Mouse (Mus musculus): ENCODE data around the gene Zzef1. TPM values are rescaled to one million over a fixed set of nuclear protein-coding genes. Genes with fewer than 3 reads are reported as not detected.
A peak's percentile ranks its signal among the peaks of the same experiment; 100 is the strongest.

The Zzef1 gene
- polyA plus RNA-seq, 1 experiment from 2014 or later = 8.8 TPM

- Histone ChIP-seq H3K36me3 (ENCODE audit: insufficient read depth, low read length) (peaks cover 25% of the 10 kb centered on the region; the same call in 1 of the 2 replicates), H3K4me2 (replicated peaks; ENCODE audit: low read depth, low read length) (no peak overlapping the region), H3K4me3 (ENCODE audit: low read length) (no peak overlapping the region), H3K9me3 (ENCODE audit: low read length) (no peaks in the 10 kb centered on the region), H3K9ac (replicated peaks; ENCODE audit: low read length) (no peak overlapping the region; the same call in 1 of the 2 replicates), H3K4me1 (ENCODE audit: insufficient read depth, low read length) (peaks cover 6% of the 10 kb centered on the region; the same call in 1 of the 2 replicates), H3K27me3 (ENCODE audit: insufficient read depth, low read length) (no peaks in the 10 kb centered on the region), H3K27ac (ENCODE audit: low read length) (no peak overlapping the region)
- ATAC-seq (ENCODE audit: low FRiP score, low TSS enrichment) = no peak
- 72% methylated on average over 2 of the region's 2 CpGs for WGBS
Measured at GRCm38 (mm10) chr11:72925067-72925466, 129.0 kb downstream of the Zzef1 start.

DNA sequence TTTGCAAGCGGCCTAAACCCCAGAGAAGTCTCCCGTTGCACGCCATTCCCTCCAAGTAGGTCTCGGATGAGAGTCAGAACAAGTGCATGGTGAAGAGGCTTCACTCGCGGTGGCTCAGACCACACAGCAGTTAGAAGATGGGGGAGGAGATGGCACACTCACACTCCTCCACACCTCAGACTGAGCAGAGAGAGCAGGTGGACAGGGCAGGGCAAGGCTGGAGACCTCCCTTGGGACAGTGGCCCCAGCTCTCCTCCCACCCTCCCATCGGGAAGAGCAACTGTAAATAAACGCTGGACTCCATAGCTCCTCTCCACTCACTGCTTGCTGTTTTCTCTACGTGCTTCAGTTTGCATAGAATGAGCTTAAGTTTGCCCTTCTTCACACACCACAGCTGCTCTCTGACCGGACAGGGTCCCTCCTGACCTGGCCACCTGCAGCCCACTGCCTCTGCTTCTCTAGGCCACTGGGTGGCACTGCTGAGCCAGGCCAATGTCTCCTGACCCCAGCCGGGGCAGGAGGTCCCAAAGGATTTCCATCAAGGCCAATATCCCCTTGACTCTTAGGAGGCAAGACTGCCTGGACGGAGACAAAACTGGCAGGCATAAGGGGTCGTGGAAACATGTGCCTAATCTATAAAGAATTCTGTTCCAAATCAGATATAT, 130.3 kb downstream of the Zzef1 start:
- no peak overlapping the region for H3K27ac ChIP-seq (ENCODE audit: low read length)
- ATAC-seq (ENCODE audit: low FRiP score, low TSS enrichment) = peak; percentile 47; the same call in 1 of the 2 replicates
- H3K9ac ChIP-seq (replicated peaks; ENCODE audit: low read length) = no peak overlapping the region
- no peak overlapping the region for H3K4me3 ChIP-seq (ENCODE audit: low read length)
- H3K4me2 ChIP-seq (replicated peaks; ENCODE audit: low read depth, low read length) = no peak overlapping the region
- H3K36me3 ChIP-seq (ENCODE audit: insufficient read depth, low read length) = peaks cover 25% of the 10 kb centered on the region; the same call in 1 of the 2 replicates
- peaks cover 6% of the 10 kb centered on the region; the same call in 1 of the 2 replicates for H3K4me1 ChIP-seq (ENCODE audit: insufficient read depth, low read length)
- 47% methylated on average over 13 of the region's 13 CpGs for WGBS
- no peaks in the 10 kb centered on the region for H3K9me3 ChIP-seq (ENCODE audit: low read length)
- no peaks in the 10 kb centered on the region for H3K27me3 ChIP-seq (ENCODE audit: insufficient read depth, low read length)

DNA sequence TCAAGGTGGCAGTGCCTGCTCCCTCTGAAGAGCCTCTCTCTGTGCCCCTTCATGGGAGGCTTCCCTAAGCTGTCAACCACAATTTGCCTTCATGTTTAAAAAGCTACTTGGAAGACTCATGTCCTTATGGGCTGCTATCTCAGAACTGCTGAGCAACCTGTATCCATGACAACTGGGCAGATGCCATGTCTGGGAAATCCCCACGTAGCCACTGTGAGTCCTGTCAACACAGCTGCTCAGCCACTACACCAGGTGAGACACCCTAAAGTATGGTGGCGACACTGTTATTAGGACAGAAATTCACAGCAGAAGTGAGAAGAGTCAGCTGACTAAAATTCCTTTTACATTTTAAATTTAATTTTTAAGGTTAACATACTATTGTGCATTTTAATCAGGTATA, 132.5 kb downstream of the Zzef1 start:
- no peak overlapping the region for H3K4me3 ChIP-seq (ENCODE audit: low read length)
- ATAC-seq (ENCODE audit: low FRiP score, low TSS enrichment) = no peak
- no peaks in the 10 kb centered on the region for H3K9me3 ChIP-seq (ENCODE audit: low read length)
- no peak overlapping the region for H3K27ac ChIP-seq (ENCODE audit: low read length)
- H3K4me1 ChIP-seq (ENCODE audit: insufficient read depth, low read length) = no peaks in the 10 kb centered on the region
- H3K27me3 ChIP-seq (ENCODE audit: insufficient read depth, low read length) = no peaks in the 10 kb centered on the region
- 67% methylated on average over 2 of the region's 2 CpGs for WGBS
- H3K36me3 ChIP-seq (ENCODE audit: insufficient read depth, low read length) = 0 out of 2 replicates have a peak, but pooled peaks cover 15% of the 10 kb centered on the region
- no peak overlapping the region for H3K9ac ChIP-seq (replicated peaks; ENCODE audit: low read length)
- H3K4me2 ChIP-seq (replicated peaks; ENCODE audit: low read depth, low read length) = no peak overlapping the region

- Histone ChIP-seq H3K4me1 (ENCODE audit: insufficient read depth, low read length) (peaks cover 9% of the 10 kb centered on the region), H3K4me2 (replicated peaks; ENCODE audit: low read depth, low read length) (peak overlapping the region; percentile 17), H3K9me3 (ENCODE audit: low read length) (no peaks in the 10 kb centered on the region), H3K9ac (replicated peaks; ENCODE audit: low read length) (no peak overlapping the region), H3K27me3 (ENCODE audit: insufficient read depth, low read length) (no peaks in the 10 kb centered on the region), H3K36me3 (ENCODE audit: insufficient read depth, low read length) (no peaks in the 10 kb centered on the region), H3K4me3 (ENCODE audit: low read length) (peak overlapping the region; percentile 19), H3K27ac (ENCODE audit: low read length) (no peak overlapping the region)
- ATAC-seq (ENCODE audit: low FRiP score, low TSS enrichment) = no peak
- 44% methylated on average over 20 of the region's 20 CpGs for WGBS
Measured at GRCm38 (mm10) chr11:72940208-72941143, 144.4 kb downstream of the Zzef1 start.

- Histone ChIP-seq H3K27me3 (ENCODE audit: insufficient read depth, low read length) (no peaks in the 10 kb centered on the region), H3K4me3 (ENCODE audit: low read length) (no peak overlapping the region), H3K4me1 (ENCODE audit: insufficient read depth, low read length) (peaks cover 21% of the 10 kb centered on the region), H3K9me3 (ENCODE audit: low read length) (no peaks in the 10 kb centered on the region), H3K4me2 (replicated peaks; ENCODE audit: low read depth, low read length) (no peak overlapping the region), H3K9ac (replicated peaks; ENCODE audit: low read length) (0 out of 2 replicates have a peak overlapping the region, but pooled peaks have one; percentile 1), H3K36me3 (ENCODE audit: insufficient read depth, low read length) (no peaks in the 10 kb centered on the region), H3K27ac (ENCODE audit: low read length) (peak overlapping the region; percentile 54; the same call in 1 of the 2 replicates)
- WGBS = 42% methylated on average over 7 of the region's 7 CpGs
- peak; percentile 41; the same call in 1 of the 2 replicates for ATAC-seq (ENCODE audit: low FRiP score, low TSS enrichment)
Measured at GRCm38 (mm10) chr11:72944996-72945793, 149.2 kb downstream of the Zzef1 start.

GRCm38 (mm10) chr11:72945875-72946559, 150.0 kb downstream of the Zzef1 start:
- H3K9ac ChIP-seq (replicated peaks; ENCODE audit: low read length) = no peak overlapping the region
- H3K9me3 ChIP-seq (ENCODE audit: low read length) = no peaks in the 10 kb centered on the region
- H3K4me2 ChIP-seq (replicated peaks; ENCODE audit: low read depth, low read length) = no peak overlapping the region
- H3K36me3 ChIP-seq (ENCODE audit: insufficient read depth, low read length) = no peaks in the 10 kb centered on the region
- H3K27ac ChIP-seq (ENCODE audit: low read length) = peak overlapping the region; percentile 57; the same call in 1 of the 2 replicates
- no peaks in the 10 kb centered on the region for H3K27me3 ChIP-seq (ENCODE audit: insufficient read depth, low read length)
- H3K4me3 ChIP-seq (ENCODE audit: low read length) = no peak overlapping the region
- peaks cover 23% of the 10 kb centered on the region for H3K4me1 ChIP-seq (ENCODE audit: insufficient read depth, low read length)
- no peak for ATAC-seq (ENCODE audit: low FRiP score, low TSS enrichment)
- 40% methylated on average over 6 of the region's 6 CpGs for WGBS

DNA sequence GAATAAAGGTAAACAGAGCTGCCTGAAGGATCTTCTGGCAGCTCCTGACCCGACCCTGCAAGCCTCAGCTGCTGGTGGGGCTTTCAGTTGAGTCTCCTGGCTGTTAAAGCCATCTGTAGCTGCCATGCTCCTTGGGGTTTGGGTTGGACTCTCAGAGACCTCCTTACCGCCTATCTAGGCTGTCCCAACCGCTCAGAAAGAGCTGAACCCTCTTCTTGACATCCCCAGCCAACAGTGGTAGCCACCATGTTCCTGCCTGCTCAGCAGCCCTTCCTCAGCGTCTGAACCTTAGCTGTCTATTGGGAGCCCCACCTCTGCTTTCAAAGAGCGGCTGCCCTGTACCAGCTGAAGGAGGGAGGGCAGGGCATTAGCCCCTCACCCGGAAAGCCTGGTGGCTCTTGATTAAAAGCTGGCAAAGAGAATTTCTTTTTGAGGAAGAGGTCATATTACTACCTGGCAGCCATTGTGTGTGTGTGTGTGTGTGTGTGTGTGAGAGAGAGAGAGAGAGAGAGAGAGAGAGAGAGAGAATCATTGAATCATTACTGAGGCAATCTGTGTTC, 150.6 kb downstream of the Zzef1 start:
- Histone ChIP-seq H3K4me2 (replicated peaks; ENCODE audit: low read depth, low read length) (no peak overlapping the region), H3K36me3 (ENCODE audit: insufficient read depth, low read length) (no peaks in the 10 kb centered on the region), H3K9ac (replicated peaks; ENCODE audit: low read length) (no peak overlapping the region), H3K4me3 (ENCODE audit: low read length) (no peak overlapping the region), H3K9me3 (ENCODE audit: low read length) (no peaks in the 10 kb centered on the region), H3K27me3 (ENCODE audit: insufficient read depth, low read length) (no peaks in the 10 kb centered on the region), H3K4me1 (ENCODE audit: insufficient read depth, low read length) (peaks cover 29% of the 10 kb centered on the region), H3K27ac (ENCODE audit: low read length) (peak overlapping the region; percentile 57; the same call in 1 of the 2 replicates)
- 48% methylated on average over 6 of the region's 6 CpGs for WGBS
- ATAC-seq (ENCODE audit: low FRiP score, low TSS enrichment) = no peak

GRCm38 (mm10) chr11:72947840-72948239, 151.8 kb downstream of the Zzef1 start:
- Histone ChIP-seq H3K9me3 (ENCODE audit: low read length) (no peaks in the 10 kb centered on the region), H3K9ac (replicated peaks; ENCODE audit: low read length) (no peak overlapping the region), H3K36me3 (ENCODE audit: insufficient read depth, low read length) (no peaks in the 10 kb centered on the region), H3K4me1 (ENCODE audit: insufficient read depth, low read length) (peaks cover 41% of the 10 kb centered on the region), H3K4me2 (replicated peaks; ENCODE audit: low read depth, low read length) (no peak overlapping the region), H3K4me3 (ENCODE audit: low read length) (no peak overlapping the region), H3K27me3 (ENCODE audit: insufficient read depth, low read length) (no peaks in the 10 kb centered on the region), H3K27ac (ENCODE audit: low read length) (no peak overlapping the region)
- WGBS = 79% methylated on average over 11 of the region's 11 CpGs
- no peak for ATAC-seq (ENCODE audit: low FRiP score, low TSS enrichment)

- no peak for ATAC-seq (ENCODE audit: low FRiP score, low TSS enrichment)
- Histone ChIP-seq H3K36me3 (ENCODE audit: insufficient read depth, low read length) (no peaks in the 10 kb centered on the region), H3K27me3 (ENCODE audit: insufficient read depth, low read length) (no peaks in the 10 kb centered on the region), H3K4me2 (replicated peaks; ENCODE audit: low read depth, low read length) (no peak overlapping the region), H3K9me3 (ENCODE audit: low read length) (no peaks in the 10 kb centered on the region), H3K27ac (ENCODE audit: low read length) (no peak overlapping the region), H3K4me1 (ENCODE audit: insufficient read depth, low read length) (peaks cover 45% of the 10 kb centered on the region), H3K4me3 (ENCODE audit: low read length) (no peak overlapping the region), H3K9ac (replicated peaks; ENCODE audit: low read length) (no peak overlapping the region)
- 77% methylated on average over 7 of the region's 7 CpGs for WGBS
Measured at GRCm38 (mm10) chr11:72948254-72948653, 152.2 kb downstream of the Zzef1 start.
